Mouse (Mus musculus): ENCODE measurements around the gene Kng1.

Kng1 gene

DNA sequence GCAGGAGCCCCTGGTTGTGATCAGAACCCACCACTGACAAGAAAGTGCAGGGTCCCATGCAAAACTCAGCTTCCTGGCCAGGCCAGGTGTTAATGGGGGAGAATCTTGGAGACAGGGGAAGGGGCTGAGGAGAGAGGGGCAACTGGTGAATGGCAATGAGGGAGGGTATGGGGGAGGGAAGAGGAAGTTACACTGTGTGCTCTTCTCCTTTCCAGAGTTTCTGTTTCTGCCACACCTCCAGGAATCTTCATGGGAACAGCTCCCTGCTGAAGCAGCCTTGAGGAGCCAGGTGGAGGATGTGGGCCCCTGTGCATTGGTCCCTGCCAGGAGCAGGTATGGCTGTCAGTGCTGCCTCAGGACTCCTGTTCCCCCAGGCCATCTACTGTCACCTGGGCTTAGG is 33.7 kb downstream of the Kng1 start:
- in situ Hi-C loops (cut with MboI; ENCODE audit: unreplicated experiment in 2 of 2): loop anchor here (5.0 to 25.0 kb wide), 2 partner anchors 41 to 546 kb away; no protein-coding TSS in a partner anchor

DNA sequence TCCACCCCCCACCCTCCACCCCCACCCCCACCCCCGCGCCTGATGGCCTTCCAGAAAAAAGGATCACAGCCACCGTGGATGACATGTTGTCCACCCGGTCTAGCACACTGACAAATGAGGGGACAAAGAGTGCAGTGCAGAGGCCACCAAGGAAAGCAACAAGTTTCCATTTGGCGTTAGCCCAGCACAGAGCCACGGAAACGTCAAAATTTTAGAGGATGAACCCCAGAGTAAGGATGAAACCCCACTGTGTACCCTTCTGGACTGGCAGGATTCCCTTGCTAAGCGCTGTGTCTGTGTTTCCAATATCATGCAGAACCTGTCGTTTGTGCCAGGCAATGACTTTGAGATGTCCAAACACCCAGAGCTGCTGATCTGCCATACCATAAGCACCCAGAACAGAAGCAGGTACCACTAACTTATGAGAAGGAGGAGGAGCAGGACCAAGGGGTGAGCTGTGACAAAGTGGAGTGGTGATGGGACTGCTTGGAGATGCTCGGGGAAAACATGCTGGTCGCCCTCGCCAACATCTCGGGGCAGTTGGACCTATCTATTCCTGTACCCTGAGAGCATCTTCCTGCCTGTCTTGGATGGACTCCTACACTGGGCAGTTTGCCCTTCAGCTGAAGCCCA is 35.8 kb downstream of the Kng1 start:
- in situ Hi-C loops (cut with MboI; ENCODE audit: unreplicated experiment in 2 of 2): loop anchor here (5.0 to 25.0 kb wide), 2 partner anchors 39 to 544 kb away; no protein-coding TSS in a partner anchor

DNA sequence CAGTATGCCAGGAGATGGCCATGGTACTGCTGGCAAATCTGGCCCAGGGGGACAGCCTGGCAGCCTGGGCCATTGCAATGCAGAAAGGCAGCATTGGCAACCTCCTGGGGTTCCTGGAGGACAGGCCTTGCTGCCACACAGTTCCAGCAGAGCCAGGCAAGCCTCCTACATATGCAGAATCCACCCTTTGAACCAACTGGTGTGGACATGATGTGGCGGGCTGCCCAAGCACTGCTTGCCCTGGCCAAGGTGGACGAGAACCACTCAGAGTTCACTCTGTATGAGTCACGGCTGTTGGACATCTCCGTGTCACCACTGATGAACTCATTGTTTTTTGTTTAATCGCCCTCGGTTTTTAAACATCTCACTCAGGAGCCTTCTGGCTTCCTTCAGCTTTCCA is 36.5 kb downstream of the Kng1 start:
- in situ Hi-C loops (cut with MboI; ENCODE audit: unreplicated experiment in 2 of 2): loop anchor here (5.0 to 25.0 kb wide), 2 partner anchors 38 to 543 kb away; no protein-coding TSS in a partner anchor

DNA sequence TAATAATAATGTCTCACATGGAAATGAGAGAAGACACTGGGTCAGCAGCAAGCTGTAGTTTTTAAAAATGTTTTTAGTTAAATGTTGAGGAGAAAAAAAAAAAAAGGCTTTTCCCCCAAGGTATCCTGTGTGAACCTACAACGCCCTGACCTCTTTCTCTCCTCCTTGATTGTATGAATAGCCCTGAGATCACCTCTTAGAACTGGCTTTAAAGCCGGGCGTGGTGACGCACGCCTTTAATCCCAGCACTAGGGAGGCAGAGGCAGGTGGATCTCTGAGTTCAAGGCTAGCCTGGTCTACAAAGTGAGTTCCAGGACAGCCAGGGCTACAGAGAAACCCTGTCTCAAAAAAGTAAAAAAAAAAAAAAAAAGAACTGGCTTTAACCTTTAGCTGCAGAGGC is 37.9 kb downstream of the Kng1 start:
- in situ Hi-C loops (cut with MboI; ENCODE audit: unreplicated experiment in 2 of 2): loop anchor here in 1 of 2 experiments (5.0 to 25.0 kb wide), 2 partner anchors 37 to 542 kb away; no protein-coding TSS in a partner anchor

DNA sequence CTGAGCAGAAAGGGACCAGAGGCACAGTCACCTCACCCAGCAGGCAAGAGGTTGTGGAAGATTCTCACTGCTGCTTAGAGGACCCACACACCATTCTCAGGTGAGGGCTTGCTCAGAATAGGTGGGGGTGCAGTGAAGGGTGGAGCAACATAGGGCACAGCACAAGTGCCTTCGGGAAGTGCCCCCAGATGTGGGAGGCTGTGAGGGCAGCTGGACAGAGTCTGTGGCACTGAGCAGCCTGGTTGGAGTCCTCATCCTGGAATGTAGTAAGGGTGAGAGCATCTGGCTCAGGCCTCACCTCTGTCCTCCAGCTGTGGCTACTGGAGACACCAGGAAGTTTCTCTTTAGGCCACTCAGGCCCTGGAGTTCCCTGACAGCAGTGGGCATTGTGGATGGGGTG is 39.2 kb downstream of the Kng1 start:
- in situ Hi-C loops (cut with MboI; ENCODE audit: unreplicated experiment in 2 of 2): loop anchor here in 1 of 2 experiments (5.0 to 25.0 kb wide), 2 partner anchors 35 to 540 kb away; no protein-coding TSS in a partner anchor

- in situ Hi-C loops (cut with MboI; ENCODE audit: unreplicated experiment in 2 of 2): loop anchor here in 1 of 2 experiments (5.0 to 25.0 kb wide), 2 partner anchors 35 to 540 kb away; no protein-coding TSS in a partner anchor
These were observed 39.8 kb downstream of the Kng1 start for GRCm38 (mm10) chr16:23097290-23098104.

GRCm38 (mm10) chr16:23098105-23098452 is 40.4 kb downstream of the Kng1 start:
- in situ Hi-C loops (cut with MboI; ENCODE audit: unreplicated experiment in 2 of 2): loop anchor here in 1 of 2 experiments (5.0 to 25.0 kb wide), 2 partner anchors 34 to 539 kb away; no protein-coding TSS in a partner anchor

- in situ Hi-C loops (cut with MboI; ENCODE audit: unreplicated experiment in 2 of 2): loop anchor here in 1 of 2 experiments (5.0 to 25.0 kb wide), 2 partner anchors 33 to 538 kb away; no protein-coding TSS in a partner anchor
These were observed 42.0 kb downstream of the Kng1 start for GRCm38 (mm10) chr16:23099632-23100031.

GRCm38 (mm10) chr16:23100099-23100575 is 42.5 kb downstream of the Kng1 start:
- in situ Hi-C loops (cut with MboI; ENCODE audit: unreplicated experiment in 2 of 2): no loop called here

- in situ Hi-C loops (cut with MboI; ENCODE audit: unreplicated experiment in 2 of 2): no loop called here
These were observed 42.9 kb downstream of the Kng1 start for GRCm38 (mm10) chr16:23100613-23101012.

DNA sequence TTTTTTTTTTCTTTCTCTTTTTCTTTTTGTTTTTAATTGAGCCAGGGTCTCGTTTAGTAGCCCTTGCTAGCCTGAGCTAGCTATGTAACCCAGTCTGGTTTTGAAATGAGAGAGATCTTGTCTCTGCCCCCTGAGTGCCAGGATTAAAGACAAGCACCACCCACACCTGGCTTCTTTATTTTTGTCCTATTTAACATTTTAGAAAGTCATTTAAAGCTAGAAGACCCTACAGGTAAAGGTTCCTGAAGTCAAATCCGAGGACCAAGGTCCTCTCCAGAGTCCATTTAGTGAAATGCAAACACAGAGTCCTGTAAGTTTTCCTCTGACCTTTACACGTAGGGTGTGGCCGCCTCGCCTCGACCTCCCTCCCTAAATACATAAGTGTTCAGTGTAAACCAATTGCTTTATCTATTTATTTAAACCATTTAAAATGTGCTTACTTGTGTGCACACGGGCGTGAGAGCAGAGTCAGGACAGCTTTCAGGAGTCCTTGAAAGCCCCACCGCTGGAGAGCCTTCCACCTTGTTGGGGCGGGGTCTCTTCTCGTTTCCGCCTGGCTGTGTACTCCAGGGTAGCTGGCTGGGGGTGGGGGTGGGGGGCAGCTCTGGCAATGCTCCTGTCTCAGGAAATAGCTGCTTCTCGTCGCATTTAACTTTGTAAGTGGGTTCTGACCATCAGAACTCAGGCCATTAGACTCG is 44.8 kb downstream of the Kng1 start:
- in situ Hi-C loops (cut with MboI; ENCODE audit: unreplicated experiment in 2 of 2): no loop called here

DNA sequence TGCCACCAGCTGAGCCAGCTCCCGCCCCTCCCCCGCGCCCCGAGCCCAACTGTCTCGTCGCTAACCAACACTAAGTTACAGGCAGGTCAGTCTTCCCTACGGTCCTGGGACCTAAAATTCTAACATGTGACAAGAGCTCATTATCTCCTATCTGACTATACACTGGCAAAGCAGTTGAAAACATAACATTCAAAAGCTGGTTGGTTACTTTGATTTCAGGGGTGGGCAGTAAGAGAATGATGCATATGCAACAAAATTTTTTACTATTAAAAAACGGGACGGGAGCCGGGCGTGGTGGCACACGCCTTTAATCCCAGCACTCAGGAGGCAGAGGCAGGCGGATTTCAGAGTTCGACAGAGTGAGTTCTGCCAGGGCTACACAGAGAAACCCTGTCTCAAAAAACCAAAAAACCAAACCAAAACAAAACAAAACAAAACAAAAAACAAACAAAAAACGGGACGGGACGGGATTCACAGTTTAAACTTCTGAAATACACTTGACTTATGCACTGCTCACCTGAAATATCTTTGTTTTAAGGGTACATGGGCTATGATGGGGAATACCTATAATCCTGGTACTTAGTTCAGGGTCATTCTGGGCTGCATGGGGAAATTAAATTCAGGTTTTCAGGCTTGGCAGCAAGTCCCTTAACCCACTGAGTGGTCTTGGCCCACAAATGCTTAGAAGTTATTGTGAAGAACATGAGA is 45.5 kb downstream of the Kng1 start:
- in situ Hi-C loops (cut with MboI; ENCODE audit: unreplicated experiment in 2 of 2): no loop called here

DNA sequence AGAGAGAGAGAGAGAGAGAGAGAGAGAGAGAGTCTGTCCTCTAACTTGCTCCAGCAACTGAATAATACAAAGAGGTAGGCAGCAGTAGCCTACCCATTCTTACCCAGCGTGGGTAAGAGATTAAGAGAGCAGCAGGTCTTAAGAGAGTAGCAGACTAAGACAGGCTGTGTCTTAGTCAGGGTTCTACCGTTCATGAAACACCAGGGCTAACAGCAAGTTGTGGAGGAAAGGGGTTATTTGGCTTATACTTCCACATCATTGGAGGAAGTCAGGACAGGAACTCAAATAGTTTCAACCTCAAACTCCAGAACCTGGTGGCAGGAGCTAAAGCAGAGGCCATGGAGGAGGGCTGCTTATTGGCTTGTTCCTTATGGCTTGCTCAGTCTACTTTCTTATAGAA is 46.2 kb downstream of the Kng1 start:
- in situ Hi-C loops (cut with MboI; ENCODE audit: unreplicated experiment in 2 of 2): no loop called here

GRCm38 (mm10) chr16:23106121-23106520 is 48.5 kb downstream of the Kng1 start:
- in situ Hi-C loops (cut with MboI; ENCODE audit: unreplicated experiment in 2 of 2): no loop called here

- in situ Hi-C loops (cut with MboI; ENCODE audit: unreplicated experiment in 2 of 2): no loop called here
These were observed 49.7 kb downstream of the Kng1 start, which contains the start of gene Eif4a2 for GRCm38 (mm10) chr16:23107231-23107942. Eif4a2 (plus strand) TSS chr16:23107444.

DNA sequence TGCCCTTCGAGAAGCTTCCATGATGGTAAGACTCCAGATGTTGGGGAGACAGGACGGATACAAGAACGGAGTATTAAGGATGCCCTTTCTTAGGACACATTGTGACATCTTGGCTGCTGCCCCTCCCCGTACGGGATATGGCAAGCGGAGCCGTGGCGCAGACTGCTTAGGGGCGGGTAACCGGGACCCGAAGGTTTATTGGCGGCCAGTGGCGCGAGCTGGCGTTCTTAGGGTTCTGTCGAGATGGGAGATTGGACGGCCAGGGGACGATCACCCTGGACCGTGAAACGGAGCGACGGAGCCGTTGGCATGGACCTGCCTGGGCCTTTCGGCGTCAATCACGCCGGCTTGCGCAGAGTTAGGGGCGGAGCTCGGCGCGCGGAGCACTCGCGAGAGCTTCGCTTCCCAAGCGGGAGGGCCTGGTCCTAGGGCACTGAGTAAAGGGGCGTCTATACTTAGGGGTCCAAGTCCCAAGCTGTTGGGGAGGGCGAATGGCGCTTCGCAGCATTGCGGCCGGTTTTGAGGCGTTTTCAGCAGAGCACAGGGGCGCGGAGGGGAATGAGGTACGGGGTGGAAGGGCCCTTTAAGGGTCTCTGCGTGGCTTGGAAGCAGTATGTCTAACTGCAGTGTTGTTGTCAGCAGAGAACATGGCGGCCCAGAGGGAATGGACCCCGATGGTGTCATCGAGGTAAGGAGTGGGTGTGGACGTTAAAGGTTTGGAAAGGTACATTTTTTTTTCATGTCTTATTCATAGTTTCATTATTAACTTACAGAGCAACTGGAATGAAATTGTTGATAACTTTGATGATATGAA is 50.5 kb downstream of the Kng1 start:
- in situ Hi-C loops (cut with MboI; ENCODE audit: unreplicated experiment in 2 of 2): no loop called here

DNA sequence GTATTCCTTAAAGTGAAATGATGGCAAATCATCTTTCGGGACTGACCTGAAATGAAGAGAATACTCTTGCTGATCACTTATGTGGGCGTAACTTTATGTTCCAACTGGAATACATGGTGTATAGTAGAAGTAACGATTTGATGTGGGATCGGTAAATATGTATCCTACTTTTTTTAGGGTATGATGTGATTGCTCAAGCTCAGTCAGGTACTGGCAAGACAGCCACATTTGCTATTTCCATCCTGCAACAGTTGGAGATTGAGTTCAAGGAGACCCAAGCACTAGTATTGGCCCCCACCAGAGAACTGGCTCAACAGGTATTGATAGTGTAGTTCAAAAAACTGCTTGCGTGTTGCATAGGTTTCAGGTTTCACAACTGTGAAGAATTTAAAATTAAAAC is 51.3 kb downstream of the Kng1 start:
- in situ Hi-C loops (cut with MboI; ENCODE audit: unreplicated experiment in 2 of 2): no loop called here
